Mouse (Mus musculus) heart, adult 2 months (tissue): Measurements from ENCODE around the gene Cxcl5.

ENCODE experiments used
- CTCF ChIP-seq: fragments of 200-600 bp; IDR thresholded peaks from 2 replicates; pipeline ENCODE4 v1.8.1; 2022; ENCODE audit warnings: antibody characterized with exemption, mild to moderate bottlenecking, moderate library complexity
- EP300 ChIP-seq: fragments of 200-500 bp; IDR thresholded peaks from 2 replicates; pipeline ENCODE4 v1.6.1; 2011; ENCODE audit warnings: low read depth, low read length, control low read depth; ENCODE audit not compliant: insufficient read depth
- POLR2A ChIP-seq: fragments of 200-500 bp; IDR thresholded peaks from 2 replicates; pipeline ENCODE4 v1.6.1; 2011; ENCODE audit warnings: mild to moderate bottlenecking, low read depth, low read length, control low read depth; ENCODE audit not compliant: insufficient read depth

DNA sequence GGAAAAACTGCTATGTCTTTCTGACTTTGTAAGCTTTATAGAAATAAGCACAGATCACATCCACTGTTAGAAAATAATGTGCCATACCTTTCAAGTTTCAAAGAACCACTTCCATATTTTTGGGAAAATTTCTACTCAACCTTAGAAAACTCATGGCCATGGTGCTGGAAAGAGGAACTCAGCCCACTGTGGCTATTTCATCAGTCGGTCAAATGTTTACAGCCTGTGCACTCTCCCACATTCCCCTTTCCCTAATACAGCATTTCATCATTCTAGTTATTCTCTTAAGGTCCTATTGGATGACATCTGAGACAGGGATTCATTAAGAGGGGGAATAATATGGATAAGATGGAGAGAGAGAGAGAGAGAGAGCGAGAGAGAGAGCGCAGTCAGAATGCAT is 24.5 kb downstream of the Cxcl5 start:
- TF ChIP-seq CTCF = no peak
- no peak for TF ChIP-seq POLR2A
- TF ChIP-seq EP300 = no peak
